Comparison of ENCODE assay signal across 18 mouse cellular contexts in the genomic region with DNA sequence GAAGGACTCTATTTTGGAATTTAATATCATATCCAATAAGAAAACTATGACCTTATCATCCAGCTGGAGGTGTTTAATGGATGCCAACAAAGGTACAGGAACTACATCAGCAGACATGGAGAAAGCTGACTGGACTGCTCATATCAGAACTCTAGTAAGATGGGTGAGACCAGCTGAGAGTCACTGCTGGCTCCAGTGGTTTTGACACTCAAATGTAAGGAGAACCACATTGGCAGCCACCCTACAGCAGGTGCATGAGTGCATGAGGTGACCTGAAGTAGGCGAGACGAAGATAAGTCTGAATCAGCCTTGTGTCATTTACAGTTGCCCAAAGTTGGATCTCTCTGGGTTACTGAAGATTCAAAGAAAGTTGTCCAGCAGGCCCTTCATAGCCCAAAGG. TPM values are rescaled to one million over a fixed set of nuclear protein-coding genes. Genes with fewer than 3 reads are reported as not detected.
A peak's percentile ranks its signal among the peaks of the same experiment; 100 is the strongest.
DNase-seq lines count a peak whose midpoint lies in the region; ATAC-seq lines count a peak whose summit lies in the region.
"Had no signal": no experiment of that assay in that cellular context is flagged by ENCODE, and none has a peak within 500 bp of the region (broad histone marks: within the 10 kb centered on the region; RNA-seq: fewer than 3 reads in every experiment).

No protein-coding gene starts in this region.

- peak overlapping the region; percentile 64 to 66; a peak in 3 of 4 replicates for H3K27ac ChIP-seq in heart, embryonic 14.5 days (replicated peaks in 1 of 2; ENCODE audit: control insufficient read depth in 1 of 2, insufficient read depth in 1 of 2, low read depth in 2 of 2, low read length in 2 of 2)
- H3K27ac ChIP-seq in intestine, embryonic 14.5 days (ENCODE audit: low read depth): no peak overlapping the region
- H3K27ac ChIP-seq in intestine, embryonic 15.5 days: no peak overlapping the region
- H3K27ac ChIP-seq: embryonic facial prominence, embryonic 10.5 days; forebrain, embryonic 13.5 days; hindbrain, embryonic 15.5 days; kidney, postnatal 0 days had no signal

- no peak overlapping the region for H3K4me3 ChIP-seq in heart, embryonic 14.5 days (ENCODE audit: control insufficient read depth in 1 of 2, insufficient read depth in 1 of 2, low read depth in 1 of 2, low read length in 2 of 2)
- H3K4me3 ChIP-seq in intestine, embryonic 14.5 days (ENCODE audit: low read depth, low read length): no peak overlapping the region
- H3K4me3 ChIP-seq in intestine, embryonic 15.5 days (replicated peaks): no peak overlapping the region
- H3K4me3 ChIP-seq: embryonic facial prominence, embryonic 10.5 days; forebrain, embryonic 13.5 days; hindbrain, embryonic 15.5 days had no signal

- H3K4me2 ChIP-seq in heart, embryonic 14.5 days (ENCODE audit: low read length): no peak overlapping the region
- H3K4me2 ChIP-seq in intestine, embryonic 14.5 days (ENCODE audit: low read length): no peak overlapping the region
- no peak overlapping the region for H3K4me2 ChIP-seq in intestine, embryonic 15.5 days (replicated peaks)
- H3K4me2 ChIP-seq: forebrain, embryonic 13.5 days; hindbrain, embryonic 15.5 days had no signal

- peak; percentile 84 for DNase-seq in heart, adult 11 months
- no peak for DNase-seq in heart, postnatal 36 days
- DNase-seq in heart, adult 9 months (ENCODE audit: low spot score in 2 of 2): no peak
- peak; percentile 35 for DNase-seq in intestine, embryonic 14.5 days (ENCODE audit: low spot score)
- DNase-seq in lung, postnatal 10 days: no peak
- DNase-seq: adrenal gland, adult 8-10 months; adrenal gland, postnatal 36 days; cerebellum, adult 2 months; cerebellum, postnatal 10 days; forebrain, postnatal 0 days; kidney, adult 11 months; kidney, adult 9 months had no signal

- intact Hi-C loops in heart, postnatal 36 days (cut with DNase I): no loop called here

- no peaks in the 10 kb centered on the region for H3K9me3 ChIP-seq in heart, embryonic 14.5 days (ENCODE audit: control insufficient read depth, low read length)
- H3K9me3 ChIP-seq in intestine, embryonic 14.5 days (ENCODE audit: control insufficient read depth, low read length): no peaks in the 10 kb centered on the region
- no peaks in the 10 kb centered on the region for H3K9me3 ChIP-seq in intestine, embryonic 15.5 days
- H3K9me3 ChIP-seq: embryonic facial prominence, embryonic 10.5 days; forebrain, embryonic 13.5 days; hindbrain, embryonic 15.5 days had no signal

- 86% methylated on average over 2 of the region's 2 CpGs for WGBS in heart, embryonic 14.5 days
- 95% methylated on average over 2 of the region's 2 CpGs for WGBS in intestine, embryonic 14.5 days
- WGBS in intestine, embryonic 15.5 days: 94% methylated on average over 2 of the region's 2 CpGs

- H3K27me3 ChIP-seq in heart, embryonic 14.5 days (ENCODE audit: control insufficient read depth, insufficient read depth, low read length): no peaks in the 10 kb centered on the region
- H3K27me3 ChIP-seq in intestine, embryonic 14.5 days (replicated peaks; ENCODE audit: control insufficient read depth, insufficient read depth, low read length): no peaks in the 10 kb centered on the region
- no peaks in the 10 kb centered on the region for H3K27me3 ChIP-seq in intestine, embryonic 15.5 days (replicated peaks)
- H3K27me3 ChIP-seq: forebrain, embryonic 13.5 days; hindbrain, embryonic 15.5 days had no signal

- H3K4me1 ChIP-seq in heart, embryonic 14.5 days (ENCODE audit: control insufficient read depth in 2 of 2, insufficient read depth in 2 of 2, low read length in 2 of 2): peaks cover 18 to 31% of the 10 kb centered on the region in 2 experiments
- no peaks in the 10 kb centered on the region for H3K4me1 ChIP-seq in intestine, embryonic 14.5 days (replicated peaks; ENCODE audit: control insufficient read depth, insufficient read depth, low read length)
- H3K4me1 ChIP-seq in intestine, embryonic 15.5 days (replicated peaks): no peaks in the 10 kb centered on the region
- H3K4me1 ChIP-seq: embryonic facial prominence, embryonic 10.5 days; forebrain, embryonic 13.5 days; hindbrain, embryonic 15.5 days had no signal

- H3K36me3 ChIP-seq in heart, embryonic 14.5 days (ENCODE audit: control insufficient read depth, insufficient read depth, low read length): no peaks in the 10 kb centered on the region
- no peaks in the 10 kb centered on the region for H3K36me3 ChIP-seq in intestine, embryonic 14.5 days (ENCODE audit: control insufficient read depth, insufficient read depth, low read length)
- H3K36me3 ChIP-seq in intestine, embryonic 15.5 days: no peaks in the 10 kb centered on the region
- H3K36me3 ChIP-seq: embryonic facial prominence, embryonic 10.5 days; hindbrain, embryonic 15.5 days had no signal

- H3K9ac ChIP-seq in heart, embryonic 14.5 days (ENCODE audit: low read length): no peak overlapping the region
- no peak overlapping the region for H3K9ac ChIP-seq in intestine, embryonic 14.5 days (ENCODE audit: low read length)
- H3K9ac ChIP-seq in intestine, embryonic 15.5 days: no peak overlapping the region
- H3K9ac ChIP-seq: forebrain, embryonic 13.5 days; forebrain, postnatal 0 days; hindbrain, embryonic 15.5 days had no signal

- ATAC-seq in heart, embryonic 14.5 days (ENCODE audit: insufficient number of reproducible peaks, insufficient read depth, low FRiP score, low read depth): no peak
- ATAC-seq in intestine, embryonic 14.5 days (replicated peaks; ENCODE audit: low FRiP score, low TSS enrichment, low read depth): no peak
- ATAC-seq in intestine, embryonic 15.5 days: no peak
- ATAC-seq: forebrain, embryonic 13.5 days; forebrain, postnatal 0 days had no signal

RNA-seq across cellular contexts. Expression of a gene that starts 44.6 kb away (rescaled TPM):
- total RNA-seq in heart, postnatal 36 days (2021): 100 to 1,000 TPM; 117 to 127 TPM
- 3.8 and 4.1 TPM in 2 replicates for polyA plus RNA-seq in heart, embryonic 14.5 days (2014; fragmentation: Nextera tagmentation; extraction: Ambion mirVana)
- 2.3 and 2.8 TPM in 2 replicates for polyA plus RNA-seq in intestine, embryonic 14.5 days (2014; fragmentation: Nextera tagmentation; extraction: Ambion mirVana)
- polyA plus RNA-seq in intestine, embryonic 15.5 days (2015; fragmentation: Nextera tagmentation; extraction: Ambion mirVana): 1.6 and 2.0 TPM in 2 replicates

Comparison
In these comparisons a context has a peak if more than half of its experiments do, and no peak if none do; other contexts are left out.
1. DNase-seq: peak in heart, adult 11 months (single experiment) and intestine, embryonic 14.5 days (single experiment); none in heart, postnatal 36 days (0 of 2), heart, adult 9 months (0 of 2) and lung, postnatal 10 days (single experiment).
2. H3K27ac ChIP-seq: peak in heart, embryonic 14.5 days (2 of 2); none in intestine, embryonic 14.5 days (single experiment) and intestine, embryonic 15.5 days (single experiment).